Mouse (Mus musculus) liver, embryonic 13.5 days (tissue): ENCODE data around the gene Gm6169. TPM values are rescaled to one million over a fixed set of nuclear protein-coding genes. Genes with fewer than 3 reads are reported as not detected.

Experiments
- ATAC-seq: fragments of 200-750 bp; cut with Nextera tagmentation; 2 replicates; pipeline ENCODE4 v1.8.0; 2017; ENCODE audit warnings: low read depth, mild to moderate bottlenecking, moderate number of reproducible peaks, moderate library complexity
- DNase-seq: peaks from one replicate; pipeline ENCODE4 v3.0.0; 2022
- H3K27ac ChIP-seq: fragments of 300-500 bp; sonication (generic); 2 replicates; pipeline ENCODE4 v1.5.1; 2015; ENCODE audit warnings: moderate library complexity, mild to moderate bottlenecking, inconsistent platforms
- H3K27me3 ChIP-seq: fragments of 300-500 bp; sonication (generic); 2 replicates; pipeline ENCODE4 v1.6.1; 2015; ENCODE audit warnings: mild to moderate bottlenecking, inconsistent platforms
- H3K36me3 ChIP-seq: fragments of 300-500 bp; sonication (generic); 2 replicates; pipeline ENCODE4 v1.6.1; 2015; ENCODE audit warnings: mild to moderate bottlenecking, inconsistent platforms
- H3K4me1 ChIP-seq: fragments of 300-500 bp; sonication (generic); replicated peaks from 2 replicates; pipeline ENCODE4 v1.6.1; 2015; ENCODE audit warnings: inconsistent platforms
- H3K4me2 ChIP-seq: fragments of 300-500 bp; sonication (generic); 2 replicates; pipeline ENCODE4 v1.6.1; 2015; ENCODE audit warnings: inconsistent platforms, mild to moderate bottlenecking, moderate library complexity
- H3K4me3 ChIP-seq: fragments of 300-500 bp; sonication (generic); replicated peaks from 2 replicates; pipeline ENCODE4 v1.5.1; 2015; ENCODE audit warnings: mild to moderate bottlenecking, inconsistent platforms
- H3K9ac ChIP-seq: fragments of 300-500 bp; sonication (generic); 2 replicates; pipeline ENCODE4 v1.6.1; 2015; ENCODE audit warnings: mild to moderate bottlenecking, inconsistent platforms
- H3K9me3 ChIP-seq: fragments of 300-500 bp; sonication (generic); replicated peaks from 2 replicates; pipeline ENCODE4 v1.6.1; 2016; ENCODE audit warnings: inconsistent platforms
- WGBS: fragments of 180-500 bp; shearing (Covaris S2); methylation state at CpG from one replicate; pipeline ENCODE4 v1.1.7; 2015; ENCODE audit not compliant: insufficient replicate concordance; 5-methylcytosine and 5-hydroxymethylcytosine counted together
- polyA plus RNA-seq: library from polyadenylated mRNA; unstranded; fragments of >200 nt; fragmentation: Nextera tagmentation; extraction: Ambion mirVana; gene quantifications from 2 replicates; pipeline ENCODE4 v1.2.1, GENCODE M21; 2015

The Gm6169 gene
- polyA plus RNA-seq, 1 experiment from 2014 or later: 0.97 TPM

- H3K9ac ChIP-seq: no peak overlapping the region
- WGBS: 64% methylated on average over 4 of the region's 4 CpGs
- H3K9me3 ChIP-seq: no peaks in the 10 kb centered on the region
- no peak for DNase-seq
- no peaks in the 10 kb centered on the region for H3K27me3 ChIP-seq
- H3K4me3 ChIP-seq: no peak overlapping the region
- no peaks in the 10 kb centered on the region for H3K4me1 ChIP-seq
- H3K4me2 ChIP-seq: no peak overlapping the region
- H3K27ac ChIP-seq: no peak overlapping the region
- no peak for ATAC-seq
- no peaks in the 10 kb centered on the region for H3K36me3 ChIP-seq
Measured at GRCm38 (mm10) chr13:97095726-97096125, 3.3 kb downstream of the Gm6169 start.

GRCm38 (mm10) chr13:97088183-97088582, 10.9 kb downstream of the Gm6169 start:
- Histone ChIP-seq H3K27me3 (no peaks in the 10 kb centered on the region), H3K9me3 (no peaks in the 10 kb centered on the region), H3K4me3 (no peak overlapping the region), H3K4me2 (no peak overlapping the region), H3K27ac (no peak overlapping the region), H3K36me3 (no peaks in the 10 kb centered on the region), H3K4me1 (peaks cover 32% of the 10 kb centered on the region), H3K9ac (no peak overlapping the region)
- 85% methylated on average over 3 of the region's 3 CpGs for WGBS
- DNase-seq: no peak
- ATAC-seq: no peak

- Histone ChIP-seq H3K4me3 (no peak overlapping the region), H3K4me1 (peaks cover 39% of the 10 kb centered on the region), H3K9ac (no peak overlapping the region), H3K27ac (no peak overlapping the region), H3K27me3 (no peaks in the 10 kb centered on the region), H3K4me2 (no peak overlapping the region), H3K9me3 (no peaks in the 10 kb centered on the region), H3K36me3 (no peaks in the 10 kb centered on the region)
- ATAC-seq: no peak
- no peak for DNase-seq
- 79% methylated on average over 6 of the region's 6 CpGs for WGBS
Measured at GRCm38 (mm10) chr13:97087421-97087820, 11.6 kb downstream of the Gm6169 start.

DNA sequence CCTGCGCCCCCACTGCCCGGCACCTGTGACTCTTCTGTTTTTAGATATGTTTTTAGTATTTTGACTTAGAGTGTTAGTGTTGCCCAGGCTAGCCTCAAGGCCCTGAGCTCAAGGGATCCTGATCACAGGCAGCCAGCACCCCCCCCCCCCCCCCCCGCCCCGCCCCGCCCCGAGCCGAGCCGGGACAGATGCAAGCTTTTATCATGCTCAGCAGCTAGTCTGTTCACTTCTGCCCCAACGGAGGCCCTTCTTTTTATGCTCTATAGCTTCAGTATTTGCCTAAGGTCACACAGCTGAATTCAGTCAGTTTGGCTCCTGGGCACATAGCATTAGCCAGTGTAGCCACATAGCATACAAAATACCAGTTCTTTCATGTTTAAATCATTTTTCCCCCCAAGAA, 12.7 kb downstream of the Gm6169 start:
- DNase-seq: no peak
- no peak overlapping the region for H3K4me3 ChIP-seq
- H3K27me3 ChIP-seq: no peaks in the 10 kb centered on the region
- peak; percentile 88 for ATAC-seq
- peaks cover 48% of the 10 kb centered on the region for H3K4me1 ChIP-seq
- H3K9me3 ChIP-seq: no peaks in the 10 kb centered on the region
- no peaks in the 10 kb centered on the region for H3K36me3 ChIP-seq
- H3K27ac ChIP-seq: peak overlapping the region; percentile 58
- no peak overlapping the region for H3K9ac ChIP-seq
- WGBS: 35% methylated on average over 7 of the region's 9 CpGs
- peak overlapping the region; percentile 38 for H3K4me2 ChIP-seq

DNA sequence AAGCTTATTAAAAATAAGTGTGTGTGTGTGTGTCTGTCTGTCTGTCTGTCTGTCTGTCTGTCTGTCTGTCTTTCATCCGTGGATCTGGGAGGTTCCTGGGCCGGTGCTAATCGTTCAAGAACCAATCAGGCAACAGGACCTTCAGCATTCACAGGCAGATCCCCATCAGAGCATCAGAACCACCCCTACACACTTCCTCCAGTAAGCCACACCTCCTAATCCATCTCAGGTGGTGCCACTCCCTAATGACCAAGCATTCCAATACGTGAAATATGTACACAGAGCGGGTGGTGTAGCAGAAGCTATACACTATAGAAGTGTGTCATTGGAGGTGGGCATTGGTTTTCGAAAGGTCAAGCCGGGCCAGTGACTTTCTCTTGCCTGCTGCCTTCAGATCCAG, 16.6 kb downstream of the Gm6169 start:
- ATAC-seq: peak; percentile 88
- WGBS: 70% methylated on average over 7 of the region's 7 CpGs
- no peak overlapping the region; the same call in 1 of the 2 replicates for H3K4me2 ChIP-seq
- DNase-seq: no peak
- H3K9me3 ChIP-seq: no peaks in the 10 kb centered on the region
- peak overlapping the region; percentile 26; the same call in 1 of the 2 replicates for H3K9ac ChIP-seq
- no peaks in the 10 kb centered on the region for H3K36me3 ChIP-seq
- no peak overlapping the region for H3K4me3 ChIP-seq
- H3K27ac ChIP-seq: peak overlapping the region; percentile 78
- H3K27me3 ChIP-seq: no peaks in the 10 kb centered on the region
- peaks cover 44% of the 10 kb centered on the region for H3K4me1 ChIP-seq

DNA sequence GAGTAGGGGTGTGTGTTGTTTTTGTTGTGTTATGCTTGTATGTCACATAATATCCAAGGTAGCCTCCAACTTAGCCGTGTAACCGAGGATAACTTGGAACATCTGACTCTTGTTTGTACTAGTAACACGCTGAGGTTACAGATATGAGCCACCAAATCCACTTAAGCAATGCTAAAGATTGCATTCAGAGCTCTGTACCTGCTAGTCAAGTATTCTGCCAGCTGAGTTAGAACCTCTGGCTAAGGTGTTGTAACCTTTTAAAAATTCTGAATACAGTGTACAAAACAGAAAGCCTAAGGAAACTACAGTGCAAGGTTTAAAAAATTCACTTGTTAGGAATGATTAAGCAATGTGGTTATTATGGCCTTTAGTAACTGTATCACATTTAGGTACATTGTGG, 18.4 kb downstream of the Gm6169 start:
- Histone ChIP-seq H3K4me2 (no peak overlapping the region), H3K4me1 (peaks cover 26% of the 10 kb centered on the region), H3K27me3 (no peaks in the 10 kb centered on the region), H3K4me3 (no peak overlapping the region), H3K9me3 (no peaks in the 10 kb centered on the region), H3K9ac (no peak overlapping the region), H3K27ac (no peak overlapping the region), H3K36me3 (no peaks in the 10 kb centered on the region)
- DNase-seq (no peak), ATAC-seq (no peak)
- 78% methylated on average over 3 of the region's 3 CpGs for WGBS

DNA sequence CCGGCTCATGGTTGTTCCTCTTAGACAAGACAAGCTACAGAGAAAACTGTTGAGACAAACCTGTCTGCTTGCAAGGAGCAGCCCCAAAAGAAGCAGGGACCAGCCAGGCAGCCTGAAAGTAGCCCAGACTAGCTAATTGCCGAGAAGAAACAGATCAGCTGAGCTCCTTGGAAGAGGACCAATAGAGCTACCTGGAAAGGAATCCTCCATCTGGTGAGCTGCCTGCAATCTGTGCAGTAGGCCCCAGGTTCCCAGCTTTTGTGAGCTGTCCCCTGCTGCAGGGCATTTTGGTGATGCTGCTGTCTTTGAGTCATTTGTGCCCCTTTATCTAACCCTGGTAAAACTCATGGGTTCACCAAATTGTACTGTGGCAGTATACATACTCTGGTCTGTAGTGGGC, 18.8 kb downstream of the Gm6169 start:
- ATAC-seq: no peak
- no peaks in the 10 kb centered on the region for H3K36me3 ChIP-seq
- H3K27me3 ChIP-seq: no peaks in the 10 kb centered on the region
- no peak overlapping the region for H3K4me2 ChIP-seq
- peaks cover 23% of the 10 kb centered on the region for H3K4me1 ChIP-seq
- H3K9ac ChIP-seq: no peak overlapping the region
- H3K9me3 ChIP-seq: no peaks in the 10 kb centered on the region
- DNase-seq: no peak
- H3K27ac ChIP-seq: no peak overlapping the region
- H3K4me3 ChIP-seq: no peak overlapping the region
- 78% methylated on average over 2 of the region's 2 CpGs for WGBS

DNA sequence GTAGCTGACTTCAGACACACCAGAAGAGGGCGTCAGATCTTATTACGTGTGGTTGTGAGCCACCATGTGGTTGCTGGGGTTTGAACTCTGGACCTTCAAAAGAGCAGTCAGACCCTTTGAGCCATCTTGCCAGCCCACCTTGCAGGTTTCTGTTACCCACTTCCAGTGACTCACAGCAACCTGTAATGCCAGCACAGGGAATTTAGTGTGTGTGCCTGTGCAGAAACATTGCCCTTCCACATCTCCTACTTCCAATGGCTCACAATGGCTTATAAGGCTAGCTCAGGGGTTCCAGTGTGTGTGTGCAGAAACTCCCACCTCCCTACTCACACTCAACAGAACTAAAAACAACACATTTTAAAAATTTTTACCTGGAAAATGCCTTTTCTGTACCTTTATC, 21.5 kb downstream of the Gm6169 start:
- H3K4me3 ChIP-seq: no peak overlapping the region
- DNase-seq (no peak), ATAC-seq (no peak)
- no peak overlapping the region for H3K4me2 ChIP-seq
- no peaks in the 10 kb centered on the region for H3K36me3 ChIP-seq
- H3K27ac ChIP-seq: no peak overlapping the region
- no peak overlapping the region for H3K9ac ChIP-seq
- peaks cover 12% of the 10 kb centered on the region for H3K27me3 ChIP-seq
- no peaks in the 10 kb centered on the region for H3K9me3 ChIP-seq
- peaks cover 13% of the 10 kb centered on the region for H3K4me1 ChIP-seq
- 91% methylated on average over 2 of the region's 2 CpGs for WGBS

- no peak overlapping the region for H3K4me2 ChIP-seq
- H3K27me3 ChIP-seq: peaks cover 23% of the 10 kb centered on the region
- no peak overlapping the region for H3K9ac ChIP-seq
- H3K4me1 ChIP-seq: peaks cover 25% of the 10 kb centered on the region
- no peak for DNase-seq
- no peak for ATAC-seq
- H3K36me3 ChIP-seq: no peaks in the 10 kb centered on the region
- H3K9me3 ChIP-seq: no peaks in the 10 kb centered on the region
- no peak overlapping the region for H3K27ac ChIP-seq
- H3K4me3 ChIP-seq: no peak overlapping the region
- WGBS: 33% methylated on average over 1 of the region's 1 CpGs
Measured at GRCm38 (mm10) chr13:97073497-97073896, 25.5 kb downstream of the Gm6169 start.

DNA sequence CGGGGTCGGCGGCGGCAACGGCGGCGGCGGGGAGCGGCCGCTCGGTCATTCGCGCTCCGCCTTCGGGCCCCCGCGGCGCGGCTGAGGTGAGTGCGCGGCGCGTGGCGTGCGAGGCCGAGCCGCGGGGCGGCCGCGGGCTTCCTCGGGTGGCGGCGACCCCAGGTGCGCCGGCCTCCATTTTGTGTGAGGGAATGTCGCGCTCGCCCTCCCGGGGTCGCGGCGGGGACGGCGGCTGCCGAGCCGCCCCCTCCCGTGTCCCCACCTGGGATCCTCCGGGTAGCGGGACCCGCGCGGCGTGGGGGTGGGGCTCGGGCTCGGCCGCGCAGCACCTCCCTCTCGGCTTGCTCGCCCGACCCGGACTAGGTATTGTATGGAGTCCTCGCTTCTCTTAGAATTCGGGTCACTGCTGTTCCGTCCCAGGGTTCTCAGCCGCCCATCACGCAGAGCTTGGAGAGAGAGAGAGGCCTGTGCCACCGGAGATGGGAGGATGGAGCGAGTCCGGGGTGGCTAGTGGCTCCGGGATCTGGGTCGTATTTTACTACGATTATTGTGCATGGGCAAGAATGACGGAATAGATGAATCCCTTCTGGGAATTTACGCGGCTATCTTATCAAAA, 27.3 kb downstream of the Gm6169 start:
- no peaks in the 10 kb centered on the region for H3K9me3 ChIP-seq
- H3K36me3 ChIP-seq: no peaks in the 10 kb centered on the region
- H3K4me1 ChIP-seq: peaks cover 41% of the 10 kb centered on the region
- ATAC-seq (peak; percentile 64), DNase-seq (peak; percentile 29)
- peak overlapping the region; percentile 56 for H3K27ac ChIP-seq
- H3K9ac ChIP-seq: peak overlapping the region; percentile 83
- peak overlapping the region; percentile 100 for H3K4me2 ChIP-seq
- under 1% methylated on average over 75 of the region's 76 CpGs for WGBS
- peak overlapping the region; percentile 85 for H3K4me3 ChIP-seq
- peaks cover 23% of the 10 kb centered on the region for H3K27me3 ChIP-seq

GRCm38 (mm10) chr13:97070931-97071625, 28.0 kb downstream of the Gm6169 start:
- peaks cover 48% of the 10 kb centered on the region for H3K4me1 ChIP-seq
- DNase-seq: peak; percentile 40
- peak overlapping the region; percentile 83 for H3K9ac ChIP-seq
- no peaks in the 10 kb centered on the region for H3K36me3 ChIP-seq
- no peaks in the 10 kb centered on the region for H3K9me3 ChIP-seq
- peak overlapping the region; percentile 100 for H3K4me2 ChIP-seq
- peak; percentile 30 for ATAC-seq
- H3K27ac ChIP-seq: peak overlapping the region; percentile 56
- peaks cover 23% of the 10 kb centered on the region for H3K27me3 ChIP-seq
- WGBS: under 1% methylated on average over 63 of the region's 85 CpGs
- peak overlapping the region; percentile 85 for H3K4me3 ChIP-seq

- H3K36me3 ChIP-seq: no peaks in the 10 kb centered on the region
- peaks cover 75% of the 10 kb centered on the region for H3K4me1 ChIP-seq
- peak overlapping the region; percentile 74 for H3K9ac ChIP-seq
- H3K9me3 ChIP-seq: no peaks in the 10 kb centered on the region
- DNase-seq (no peak), ATAC-seq (no peak)
- WGBS: 62% methylated on average over 8 of the region's 8 CpGs
- peaks cover 17% of the 10 kb centered on the region for H3K27me3 ChIP-seq
- peak overlapping the region; percentile 70 for H3K4me2 ChIP-seq
- peak overlapping the region; percentile 90 for H3K27ac ChIP-seq
- peak overlapping the region; percentile 57 for H3K4me3 ChIP-seq
Measured at GRCm38 (mm10) chr13:97068151-97068550, 30.9 kb downstream of the Gm6169 start.
